Mouse (Mus musculus): Measurements from ENCODE around the gene Mrps34.
"Not testable (repeated sequence)": the region's sequence is repeated elsewhere in the genome, so short reads cannot be mapped to it uniquely, and the experiment has no call there.

Gene Mrps34

DNA sequence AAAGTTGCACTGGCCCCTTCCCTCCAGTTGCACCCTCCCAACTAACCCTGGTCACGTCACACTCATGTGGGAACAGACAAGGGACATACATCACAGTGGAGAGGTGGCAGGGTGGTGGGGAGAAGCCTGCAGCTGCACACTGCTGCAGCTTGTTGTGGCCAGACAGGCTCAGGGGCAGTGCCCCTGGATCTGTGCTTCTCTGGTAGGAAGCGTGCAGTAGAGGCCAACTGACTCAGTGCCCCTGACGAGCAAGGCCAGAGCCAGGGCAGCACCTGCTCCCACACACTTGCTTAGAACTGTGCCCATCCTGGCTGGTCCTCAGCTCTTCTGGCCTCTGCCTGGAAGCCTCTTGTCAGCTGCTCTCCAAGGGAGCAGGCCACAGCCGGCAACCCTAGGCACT, 2.7 kb downstream of the Mrps34 start:
- in situ Hi-C loops (cut with MboI; ENCODE audit: unreplicated experiment in 2 of 2): no loop called here

- in situ Hi-C loops (cut with MboI; ENCODE audit: unreplicated experiment in 2 of 2): no loop called here
These were observed 3.3 kb downstream of the Mrps34 start for GRCm38 (mm10) chr17:24898041-24898854.

DNA sequence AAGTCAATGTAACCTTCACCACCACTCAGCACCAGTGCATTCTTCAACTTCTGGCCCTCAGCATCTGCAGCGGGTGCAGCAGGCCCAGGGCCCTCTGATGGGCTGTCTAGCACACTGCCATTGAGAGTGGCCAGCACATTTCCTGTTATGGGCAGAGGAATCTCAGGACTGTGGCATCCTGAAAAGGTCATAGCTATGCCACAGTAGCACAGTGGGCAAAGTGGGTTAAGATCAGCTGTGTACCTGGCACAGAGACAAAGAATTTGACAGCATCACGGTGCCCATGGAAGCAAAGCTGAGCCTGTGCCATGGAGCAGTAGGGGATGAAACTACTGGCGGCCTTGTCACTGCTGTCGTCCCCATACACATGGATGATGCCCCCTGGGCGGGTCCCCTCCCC, 4.2 kb downstream of the Mrps34 start:
- in situ Hi-C loops (cut with MboI; ENCODE audit: unreplicated experiment in 2 of 2): no loop called here

DNA sequence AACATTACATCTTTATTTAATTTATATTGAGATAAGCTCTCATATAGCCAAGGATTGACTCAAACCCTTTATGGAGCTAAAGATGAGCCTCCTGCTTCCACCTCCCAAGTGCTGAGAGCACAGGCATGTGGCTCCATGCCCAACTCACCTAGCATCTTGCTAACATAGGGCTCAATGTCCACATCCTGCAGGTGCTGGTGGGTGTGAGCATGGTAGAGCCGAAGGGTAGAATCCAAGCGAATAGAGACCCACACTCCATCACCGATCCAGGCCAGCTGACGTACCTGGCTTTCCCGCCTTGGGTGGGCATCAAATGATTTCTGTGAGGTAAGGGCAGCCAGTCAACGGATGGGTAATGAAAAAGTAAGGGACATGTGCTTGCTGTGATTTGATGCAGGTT, 5.1 kb downstream of the Mrps34 start:
- in situ Hi-C loops (cut with MboI; ENCODE audit: unreplicated experiment in 2 of 2): no loop called here

GRCm38 (mm10) chr17:24902124-24902523, 7.2 kb downstream of the Mrps34 start:
- in situ Hi-C loops (cut with MboI; ENCODE audit: unreplicated experiment in 2 of 2): no loop called here

DNA sequence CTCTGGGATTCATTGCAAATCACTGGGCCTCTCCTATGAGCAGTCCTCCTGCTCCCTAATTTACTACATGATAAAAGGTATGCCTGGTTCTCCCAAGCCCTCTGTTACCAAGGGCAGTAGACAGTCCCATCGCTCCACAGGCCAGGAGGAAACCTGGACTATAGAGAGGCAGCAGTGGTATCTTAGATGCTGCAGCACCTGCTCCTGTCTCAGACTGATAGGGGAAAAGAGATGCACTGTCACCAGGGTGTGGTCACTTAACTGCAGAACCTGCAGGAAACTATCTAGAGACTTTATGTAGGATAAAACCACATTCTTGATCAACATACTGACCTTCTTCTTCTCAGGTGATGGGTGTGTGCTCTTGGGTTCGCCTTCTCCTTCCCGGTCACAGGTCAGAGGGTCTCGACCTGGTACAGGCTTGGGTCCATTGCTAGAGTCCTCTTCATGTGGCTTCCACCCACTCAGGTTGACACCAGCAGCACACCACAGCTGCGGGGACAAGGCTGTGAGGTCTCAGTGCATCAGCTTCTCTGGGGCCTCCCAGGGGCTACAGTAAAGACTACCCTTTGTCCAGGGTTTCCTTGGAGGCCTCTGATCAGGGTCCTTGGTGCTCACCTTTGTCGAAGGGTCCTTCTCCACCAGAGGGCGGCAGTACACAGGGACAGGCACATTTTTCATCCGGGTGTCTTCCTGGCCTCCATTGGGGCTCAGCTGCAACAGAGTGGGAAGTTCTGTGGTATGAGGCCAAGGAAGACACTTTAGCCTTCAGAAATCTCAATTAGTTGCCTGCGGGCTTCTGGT, 8.0 kb downstream of the Mrps34 start:
- in situ Hi-C loops (cut with MboI; ENCODE audit: unreplicated experiment in 2 of 2): no loop called here

DNA sequence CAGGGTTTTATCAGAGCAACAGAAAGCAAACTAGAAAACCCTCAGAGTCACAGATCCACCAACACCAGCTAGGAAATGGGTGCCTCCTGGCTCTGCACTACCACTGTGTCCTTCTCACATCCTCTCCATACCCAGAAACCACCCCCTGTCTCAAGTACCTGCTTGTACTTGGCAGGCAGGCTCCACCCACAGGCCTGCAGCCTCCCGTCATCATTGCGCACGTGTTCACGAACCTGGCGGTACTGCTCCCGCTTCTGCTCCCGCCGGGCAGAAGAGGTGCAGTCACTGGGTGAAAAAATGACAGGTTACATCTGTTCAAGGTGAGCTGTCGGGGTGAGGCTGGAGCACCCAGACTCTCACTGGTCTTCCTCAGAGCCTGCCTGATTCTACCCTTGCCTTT, 8.9 kb downstream of the Mrps34 start:
- in situ Hi-C loops (cut with MboI; ENCODE audit: unreplicated experiment in 2 of 2): no loop called here

- in situ Hi-C loops (cut with MboI; ENCODE audit: unreplicated experiment in 2 of 2): no loop called here
These were observed 12.7 kb downstream of the Mrps34 start for GRCm38 (mm10) chr17:24907591-24907990.

DNA sequence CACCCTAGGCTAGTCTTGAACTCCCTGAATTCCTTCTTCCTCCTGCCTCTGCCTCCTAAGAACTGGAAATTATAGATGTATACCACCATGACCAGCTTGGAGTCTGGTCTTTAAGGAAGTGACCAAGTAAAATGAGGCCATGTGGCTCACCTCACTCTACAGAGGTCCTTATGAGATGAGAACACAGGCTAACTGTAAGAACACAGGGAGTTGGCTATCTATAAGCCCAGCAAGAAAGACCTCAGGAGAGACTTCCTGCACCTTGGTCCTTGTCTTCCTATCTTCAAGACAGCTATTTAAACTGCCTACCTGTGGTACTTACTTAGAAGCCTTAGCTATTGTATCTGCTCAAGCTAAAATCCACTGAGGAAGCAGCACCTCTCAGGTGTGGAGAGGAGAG, 19.1 kb downstream of the Mrps34 start:
- in situ Hi-C loops (cut with MboI; ENCODE audit: unreplicated experiment in 2 of 2): no loop called here

GRCm38 (mm10) chr17:24923246-24923645, 28.3 kb downstream of the Mrps34 start:
- in situ Hi-C loops (cut with MboI; ENCODE audit: unreplicated experiment in 2 of 2): no loop called here

- in situ Hi-C loops (cut with MboI; ENCODE audit: unreplicated experiment in 2 of 2): no loop called here
These were observed 34.6 kb downstream of the Mrps34 start for GRCm38 (mm10) chr17:24929506-24929905.

- in situ Hi-C loops (cut with MboI; ENCODE audit: unreplicated experiment in 2 of 2): loop anchor here in 1 of 2 experiments (10.0 kb wide), 1 partner anchor 432 kb away; the partner anchor contains the start of genes Tpsb2 and Tpsg1
These were observed 37.5 kb downstream of the Mrps34 start for GRCm38 (mm10) chr17:24932431-24932830.

DNA sequence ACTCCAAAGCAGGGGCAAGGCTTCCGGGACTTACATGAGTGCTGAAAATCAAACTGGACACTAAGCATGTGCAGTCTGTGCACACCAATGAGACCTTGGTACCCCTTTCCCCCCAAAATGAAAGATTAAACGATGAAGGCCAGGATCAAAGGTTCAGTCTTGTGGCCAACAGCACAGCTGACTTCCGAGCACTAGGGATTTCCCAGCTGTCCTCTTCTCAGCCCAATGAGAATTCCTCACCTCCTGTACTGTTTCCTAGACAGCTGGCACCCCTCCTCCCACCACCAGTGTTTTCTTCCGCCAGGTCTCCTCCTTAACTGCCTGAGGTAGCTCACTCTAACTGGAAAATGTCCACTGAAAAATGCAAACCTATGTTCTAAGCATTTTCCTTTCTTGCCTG, 38.2 kb downstream of the Mrps34 start:
- in situ Hi-C loops (cut with MboI; ENCODE audit: unreplicated experiment in 2 of 2): loop anchor here in 1 of 2 experiments (10.0 kb wide), 1 partner anchor 432 kb away; the partner anchor contains the start of genes Tpsb2 and Tpsg1

DNA sequence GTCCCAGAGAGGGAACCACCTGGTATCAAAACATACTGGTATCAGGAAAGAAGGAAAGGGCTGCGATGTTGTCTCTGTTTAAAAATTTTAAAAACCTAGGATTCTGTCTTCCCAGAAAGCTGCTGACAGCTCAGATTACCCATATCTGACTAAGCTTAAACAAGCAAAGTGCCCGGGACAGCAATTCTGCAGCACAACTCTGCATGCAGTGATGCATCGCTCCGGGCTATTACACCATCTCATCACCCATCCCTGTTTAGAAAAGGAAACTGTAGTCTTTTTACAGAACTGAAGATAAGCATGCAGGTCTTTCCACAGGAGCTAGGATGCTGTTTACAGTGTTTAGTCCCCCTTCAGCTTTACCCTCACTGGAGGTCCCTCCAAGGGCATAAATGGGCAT, 40.0 kb downstream of the Mrps34 start:
- in situ Hi-C loops (cut with MboI; ENCODE audit: unreplicated experiment in 2 of 2): loop anchor here (5.0 to 10.0 kb wide), 4 partner anchors 82 to 430 kb away; partner anchors contain the start of genes Cramp1l (in 2 of the 2), Ift140 (in 2 of the 2), Tpsb2 (in 1 of the 2) and Tpsg1 (in 1 of the 2)

DNA sequence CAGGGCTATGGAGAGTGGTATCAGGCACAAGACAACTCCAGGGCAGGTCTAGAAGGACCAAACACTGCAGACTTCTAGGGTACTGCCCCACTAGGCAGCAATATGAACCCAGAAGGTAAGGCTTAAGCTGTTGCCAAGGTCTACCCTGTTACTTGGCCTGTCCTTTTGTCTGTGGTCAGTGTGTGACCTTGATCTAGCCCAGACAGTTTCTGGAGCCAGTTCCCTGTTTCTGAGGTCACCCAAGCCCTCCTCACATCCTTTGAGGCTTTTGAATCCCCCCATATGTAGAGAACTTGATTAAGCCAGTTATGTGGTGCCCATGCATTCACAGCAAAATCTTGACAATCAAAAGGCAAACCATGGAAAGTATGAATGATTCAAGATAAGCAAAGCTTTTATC, 40.8 kb downstream of the Mrps34 start:
- in situ Hi-C loops (cut with MboI; ENCODE audit: unreplicated experiment in 2 of 2): loop anchor here (5.0 to 10.0 kb wide), 4 partner anchors 82 to 429 kb away; partner anchors contain the start of genes Cramp1l (in 2 of the 2), Ift140 (in 2 of the 2), Tpsb2 (in 1 of the 2) and Tpsg1 (in 1 of the 2)

GRCm38 (mm10) chr17:24936259-24937237, 41.6 kb downstream of the Mrps34 start, which contains the start of gene Mapk8ip3:
Mapk8ip3 (minus strand) TSS chr17:24936977.
- in situ Hi-C loops (cut with MboI; ENCODE audit: unreplicated experiment in 2 of 2): loop anchor here (5.0 to 10.0 kb wide), 4 partner anchors 81 to 428 kb away; partner anchors contain the start of genes Cramp1l (in 2 of the 2), Ift140 (in 2 of the 2), Tpsb2 (in 1 of the 2) and Tpsg1 (in 1 of the 2)

GRCm38 (mm10) chr17:24937266-24937665, 42.4 kb downstream of the Mrps34 start:
- in situ Hi-C loops (cut with MboI; ENCODE audit: unreplicated experiment in 2 of 2): loop anchor here (5.0 to 10.0 kb wide), 4 partner anchors 80 to 428 kb away; partner anchors contain the start of genes Cramp1l (in 2 of the 2), Ift140 (in 2 of the 2), Tpsb2 (in 1 of the 2) and Tpsg1 (in 1 of the 2)

DNA sequence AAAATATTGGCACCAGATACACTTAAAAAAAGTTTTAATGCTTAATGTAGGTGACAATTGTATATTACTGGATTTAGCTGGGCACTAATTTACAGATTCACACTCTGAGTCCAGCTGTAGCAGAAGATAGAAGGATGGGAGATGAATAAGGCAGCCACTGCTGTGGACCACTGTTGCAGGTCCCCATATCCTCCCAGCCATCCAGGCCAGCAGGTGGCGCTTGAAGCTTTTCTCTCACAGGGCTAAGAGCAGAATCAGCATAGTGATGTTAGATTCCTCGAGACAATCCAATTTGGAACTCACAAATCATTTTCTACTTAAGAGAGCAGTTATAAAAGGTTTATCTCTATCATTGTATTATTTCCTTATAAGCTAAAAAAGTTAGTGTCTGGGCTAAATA, 47.5 kb downstream of the Mrps34 start:
- in situ Hi-C loops (cut with MboI; ENCODE audit: unreplicated experiment in 2 of 2): not testable (repeated sequence)

DNA sequence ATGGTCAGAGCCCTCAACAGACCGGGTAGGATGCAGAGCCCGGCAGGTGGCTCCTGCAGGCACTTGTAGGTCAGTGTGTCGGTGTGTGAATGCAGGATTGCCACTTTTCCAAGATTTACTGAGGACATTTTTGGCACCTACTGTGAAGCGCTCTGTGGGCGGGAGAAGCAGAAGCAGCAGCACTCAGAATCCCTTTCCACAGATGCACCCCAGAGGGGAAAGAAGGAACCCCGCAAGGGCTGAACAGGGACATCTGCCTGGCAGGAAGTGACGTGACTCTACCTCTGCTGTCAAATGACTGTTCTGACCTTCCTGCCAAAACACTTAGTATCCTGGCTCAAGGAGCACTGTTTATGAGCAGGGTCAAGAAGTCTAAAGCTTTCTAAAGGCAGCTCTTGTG, 48.1 kb downstream of the Mrps34 start:
- in situ Hi-C loops (cut with MboI; ENCODE audit: unreplicated experiment in 2 of 2): no loop called here

DNA sequence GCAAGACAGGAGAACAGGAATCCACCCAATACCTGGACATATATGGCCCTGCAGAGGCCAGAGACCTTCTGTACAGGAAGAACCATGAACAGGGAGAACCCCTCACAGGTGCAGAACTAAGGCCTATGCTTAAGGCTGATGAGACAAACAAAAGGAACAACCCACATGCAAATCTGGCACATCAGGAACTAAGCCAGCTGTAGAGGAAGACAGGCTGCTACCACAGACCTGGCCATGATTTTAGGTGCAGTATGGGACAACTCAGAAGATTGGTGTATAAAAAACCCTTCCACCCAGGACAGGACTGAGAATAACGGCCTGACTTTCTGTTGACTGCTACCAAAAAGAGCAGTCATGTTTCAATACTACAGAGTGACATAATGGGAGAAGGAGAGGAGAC, 48.7 kb downstream of the Mrps34 start:
- in situ Hi-C loops (cut with MboI; ENCODE audit: unreplicated experiment in 2 of 2): not testable (repeated sequence)
